11 mouse cellular contexts compared by ENCODE assay signal in the genomic region with DNA sequence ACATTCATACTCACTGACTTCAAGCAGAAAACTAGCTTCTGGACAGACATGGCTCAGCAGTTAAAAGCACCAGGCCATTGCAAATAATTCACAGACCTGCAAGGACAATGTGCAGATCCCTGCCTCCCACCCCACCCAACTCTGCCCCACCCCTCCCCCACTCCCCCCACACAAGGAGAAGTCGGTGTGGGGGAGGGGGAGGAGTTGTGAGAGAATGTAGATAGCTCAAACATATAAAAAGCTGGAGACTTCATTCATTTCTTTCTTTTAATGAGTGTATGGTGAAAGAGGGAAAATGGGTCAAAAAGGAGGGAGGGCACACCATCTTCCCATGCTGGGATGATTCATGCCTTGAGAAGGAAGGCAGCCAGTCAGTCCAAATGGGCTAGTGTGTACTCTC. TPM values are rescaled to one million over a fixed set of nuclear protein-coding genes. Genes with fewer than 3 reads are reported as not detected.
DNase-seq lines count a peak whose midpoint lies in the region; ATAC-seq lines count a peak whose summit lies in the region.
"Had no signal": no experiment of that assay in that cellular context is flagged by ENCODE, and none has a peak within 500 bp of the region (broad histone marks: within the 10 kb centered on the region; RNA-seq: fewer than 3 reads in every experiment).

No protein-coding gene starts in this region.

- DNase-seq in hindbrain, embryonic 11.5 days (ENCODE audit: low spot score), result peak; percentile 37
- DNase-seq in hindbrain, embryonic 10.5 days (ENCODE audit: low spot score), result no peak
- DNase-seq in A20 (ENCODE audit: low read depth, low spot score) (peak; percentile 52), R1 (ENCODE audit: low read depth, low spot score) (peak; percentile 94)
- DNase-seq in induced T-regulatory cell, adult 2 months (ENCODE audit: low read depth), result peak; percentile 39
- DNase-seq in adrenal gland, adult 8-10 months, result no peak
- DNase-seq in lung, postnatal 14 days, result no peak
- DNase-seq: gastrocnemius, postnatal 36 days; heart, postnatal 14 days; right cerebral cortex, postnatal 14 days had no signal

- ATAC-seq in hindbrain, embryonic 11.5 days (ENCODE audit: low FRiP score), result no peak
- ATAC-seq in forebrain, embryonic 16.5 days, result no peak

- no peak overlapping the region for H3K4me2 ChIP-seq in hindbrain, embryonic 11.5 days (replicated peaks; ENCODE audit: low read depth, low read length)
- no peak overlapping the region for H3K4me2 ChIP-seq in forebrain, embryonic 16.5 days (ENCODE audit: low read length)

- H3K4me1 ChIP-seq in hindbrain, embryonic 11.5 days (replicated peaks; ENCODE audit: control insufficient read depth, insufficient read depth, low read length), result no peaks in the 10 kb centered on the region
- no peaks in the 10 kb centered on the region for H3K4me1 ChIP-seq in hindbrain, embryonic 10.5 days (replicated peaks)
- 0 out of 2 replicates have a peak, but pooled peaks cover 2% of the 10 kb centered on the region for H3K4me1 ChIP-seq in forebrain, embryonic 16.5 days (replicated peaks; ENCODE audit: control insufficient read depth, insufficient read depth, low read length)

- no peaks in the 10 kb centered on the region for H3K9me3 ChIP-seq in hindbrain, embryonic 11.5 days (ENCODE audit: control insufficient read depth, low read length)
- no peaks in the 10 kb centered on the region for H3K9me3 ChIP-seq in hindbrain, embryonic 10.5 days
- no peaks in the 10 kb centered on the region for H3K9me3 ChIP-seq in forebrain, embryonic 16.5 days (ENCODE audit: control insufficient read depth, low read length)

- H3K27ac ChIP-seq in hindbrain, embryonic 11.5 days (ENCODE audit: low read depth, low read length), result no peak overlapping the region
- no peak overlapping the region for H3K27ac ChIP-seq in hindbrain, embryonic 10.5 days
- H3K27ac ChIP-seq in forebrain, embryonic 16.5 days (ENCODE audit: low read length), result no peak overlapping the region

- H3K27me3 ChIP-seq in hindbrain, embryonic 11.5 days (ENCODE audit: control insufficient read depth, insufficient read depth, low read length), result no peaks in the 10 kb centered on the region
- 0 out of 2 replicates have a peak, but pooled peaks cover 4% of the 10 kb centered on the region for H3K27me3 ChIP-seq in hindbrain, embryonic 10.5 days (ENCODE audit: insufficient read depth, poor library complexity, severe bottlenecking)
- no peaks in the 10 kb centered on the region for H3K27me3 ChIP-seq in forebrain, embryonic 16.5 days (replicated peaks; ENCODE audit: control insufficient read depth, insufficient read depth, low read length)

- H3K36me3 ChIP-seq in hindbrain, embryonic 11.5 days (ENCODE audit: control insufficient read depth, insufficient read depth, low read length), result no peaks in the 10 kb centered on the region
- no peaks in the 10 kb centered on the region for H3K36me3 ChIP-seq in hindbrain, embryonic 10.5 days
- H3K36me3 ChIP-seq in forebrain, embryonic 16.5 days (ENCODE audit: control insufficient read depth, insufficient read depth), result no peaks in the 10 kb centered on the region

- no peak overlapping the region for H3K9ac ChIP-seq in hindbrain, embryonic 11.5 days (ENCODE audit: low read depth, low read length)
- no peak overlapping the region for H3K9ac ChIP-seq in forebrain, embryonic 16.5 days (replicated peaks; ENCODE audit: low read depth, low read length)

- no peak overlapping the region for H3K4me3 ChIP-seq in hindbrain, embryonic 11.5 days (ENCODE audit: low read depth, low read length)
- no peak overlapping the region for H3K4me3 ChIP-seq in hindbrain, embryonic 10.5 days
- H3K4me3 ChIP-seq in forebrain, embryonic 16.5 days (replicated peaks; ENCODE audit: low read length), result no peak overlapping the region

- WGBS in hindbrain, embryonic 11.5 days, result 92% methylated on average over 1 of the region's 1 CpGs
- 62% methylated on average over 1 of the region's 1 CpGs for WGBS in hindbrain, embryonic 10.5 days
- 89% methylated on average over 1 of the region's 1 CpGs for WGBS in forebrain, embryonic 16.5 days

RNA-seq across cellular contexts. Expression of a gene that starts 34.5 kb away (rescaled TPM):
- 0.81 and 1.2 TPM in 2 replicates for polyA plus RNA-seq in hindbrain, embryonic 11.5 days (2014; fragmentation: Nextera tagmentation; extraction: Ambion mirVana)
- 1.4 and 1.8 TPM in 2 replicates for polyA plus RNA-seq in hindbrain, embryonic 10.5 days (2016; fragmentation: Nextera tagmentation; extraction: Ambion mirVana)
- total RNA-seq in adrenal gland, adult 8-10 months (2022), result 1 to 10 TPM; 3.1 to 6.2 (median 5.0) TPM
- polyA plus RNA-seq in forebrain, embryonic 16.5 days (2015; fragmentation: Nextera tagmentation; extraction: Ambion mirVana), result 0.46 and 1.0 TPM in 2 replicates

Comparison
In these comparisons a context has a peak if more than half of its experiments do, and no peak if none do; other contexts are left out.
1. DNase-seq: peak in hindbrain, embryonic 11.5 days (single experiment), A20 (single experiment), R1 (single experiment) and induced T-regulatory cell, adult 2 months (single experiment); none in hindbrain, embryonic 10.5 days (single experiment), adrenal gland, adult 8-10 months (single experiment) and lung, postnatal 14 days (single experiment).